Mouse (Mus musculus) small intestine, adult 2 months (tissue): ENCODE measurements around the gene Fam162a.

Source experiments
- CTCF ChIP-seq: fragments of 200-500 bp; IDR thresholded peaks from 2 replicates; pipeline ENCODE4 v1.5.1; 2012; ENCODE audit warnings: low read depth, mild to moderate bottlenecking, control low read depth, inconsistent platforms, low read length, moderate library complexity, mixed read lengths; ENCODE audit not compliant: insufficient replicate concordance, insufficient read length; ENCODE audit errors: extremely low read depth
- POLR2A ChIP-seq: fragments of 200-500 bp; IDR thresholded peaks from 2 replicates; pipeline ENCODE4 v1.6.1; 2012; ENCODE audit warnings: low read depth, mild to moderate bottlenecking, control low read depth, inconsistent platforms, low read length, moderate library complexity

- TF ChIP-seq CTCF (no peak), POLR2A (peak; percentile 95)
Observed at GRCm38 (mm10) chr16:36071450-36072379, at the start of gene Fam162a, which contains the start of gene Ccdc58.
